Mouse (Mus musculus) CH12.LX (cell line): ENCODE data around the gene Pdcd1lg2. TPM values are rescaled to one million over a fixed set of nuclear protein-coding genes. Genes with fewer than 3 reads are reported as not detected.

Experiments
- DNase-seq: peaks from one replicate; pipeline ENCODE4 v3.0.0-alpha.2; 2013; ENCODE audit errors: extremely low read depth
- H3K27ac ChIP-seq: 2 replicates; pipeline ENCODE4 v1.5.1; 2012; ENCODE audit warnings: low read depth, mild to moderate bottlenecking, control low read depth, moderate library complexity; ENCODE audit not compliant: insufficient read depth
- H3K27me3 ChIP-seq: replicated peaks from 2 replicates; pipeline ENCODE3; 2012; ENCODE audit warnings: inconsistent platforms
- H3K36me3 ChIP-seq, 2 experiments: replicated peaks in 1 of 2; 2 replicates each; pipeline versions ENCODE3 to v1.6.1; 2012; ENCODE audit warnings: inconsistent platforms in 1 of 2, low read length in 1 of 2, mild to moderate bottlenecking in 1 of 2, mixed read lengths in 1 of 2, moderate library complexity in 1 of 2; ENCODE audit not compliant: control insufficient read depth in 1 of 2, insufficient read depth in 1 of 2
- H3K4me1 ChIP-seq, 2 experiments: 2 replicates each; pipeline ENCODE4 v1.6.1; 2012; ENCODE audit warnings: inconsistent platforms in 1 of 2, moderate library complexity in 1 of 2; ENCODE audit not compliant: insufficient read depth in 2 of 2, control insufficient read depth in 1 of 2
- H3K4me2 ChIP-seq: 2 replicates; pipeline ENCODE4 v1.6.1; 2012; ENCODE audit warnings: low read depth, mild to moderate bottlenecking, control low read depth; ENCODE audit not compliant: poor library complexity, insufficient read depth, severe bottlenecking
- H3K4me3 ChIP-seq, 3 experiments: fragments of 150-350 bp in 1 of 3; sonication (generic) in 1 of 3; replicated peaks in 1 of 3; 2 replicates each; pipeline versions ENCODE3 to v1.5.1; 2011 to 2012; ENCODE audit warnings: low read depth in 2 of 3, low read length in 2 of 3, mild to moderate bottlenecking in 2 of 3, moderate library complexity in 2 of 3, control low read depth in 1 of 3, improper control_type of control experiment in 1 of 3, inconsistent platforms in 1 of 3, mixed read lengths in 1 of 3; ENCODE audit not compliant: poor library complexity in 1 of 3
- H3K79me2 ChIP-seq: replicated peaks from 2 replicates; pipeline ENCODE4 v1.6.1; 2012; ENCODE audit warnings: mild to moderate bottlenecking, moderate library complexity; ENCODE audit not compliant: control insufficient read depth, poor library complexity, insufficient read depth, severe bottlenecking; ENCODE audit errors: extremely low read depth
- H3K9ac ChIP-seq: 2 replicates; pipeline ENCODE4 v1.6.1; 2012; ENCODE audit warnings: low read depth, mild to moderate bottlenecking, control low read depth, moderate library complexity; ENCODE audit not compliant: insufficient read depth
- H3K9me3 ChIP-seq: replicated peaks from 2 replicates; pipeline ENCODE3; 2012; ENCODE audit warnings: low read length, inconsistent platforms, mixed read lengths
- BHLHE40 ChIP-seq: IDR thresholded peaks from 2 replicates; pipeline ENCODE4 v1.6.1; 2011; ENCODE audit warnings: mild to moderate bottlenecking, low read depth, low read length, improper control_type of control experiment
- CTCF ChIP-seq, 2 experiments: IDR thresholded peaks in 1 of 2; conservative IDR thresholded peaks in 1 of 2; 2 replicates each; pipeline ENCODE4 v1.5.1; 2011 to 2012; ENCODE audit warnings: low read depth in 2 of 2, low read length in 2 of 2, improper control_type of control experiment in 1 of 2, inconsistent platforms in 1 of 2, mild to moderate bottlenecking in 1 of 2, moderate library complexity in 1 of 2
- E2F4 ChIP-seq: IDR thresholded peaks from 2 replicates; pipeline ENCODE4 v1.6.1; 2011; ENCODE audit warnings: low read depth, low read length, improper control_type of control experiment; ENCODE audit not compliant: insufficient replicate concordance
- ELF1 ChIP-seq: IDR thresholded peaks from 2 replicates; pipeline ENCODE4 v1.6.1; 2014; ENCODE audit warnings: low read depth, mild to moderate bottlenecking, inconsistent platforms, low read length, improper control_type of control experiment
- IRF4 ChIP-seq: IDR thresholded peaks from 2 replicates; pipeline ENCODE4 v1.6.1; 2014; ENCODE audit warnings: low read depth, mild to moderate bottlenecking, inconsistent platforms, low read length, improper control_type of control experiment
- JUN ChIP-seq: IDR thresholded peaks from 2 replicates; pipeline ENCODE4 v1.6.1; 2011; ENCODE audit warnings: low read depth, mild to moderate bottlenecking, low read length, improper control_type of control experiment, moderate library complexity; ENCODE audit not compliant: insufficient read depth
- JUND ChIP-seq: conservative IDR thresholded peaks from 2 replicates; pipeline ENCODE4 v1.6.1; 2011; ENCODE audit warnings: low read depth, low read length, improper control_type of control experiment
- MAFK ChIP-seq: IDR thresholded peaks from 2 replicates; pipeline ENCODE4 v1.6.1; 2011; ENCODE audit warnings: low read length, improper control_type of control experiment; ENCODE audit not compliant: insufficient replicate concordance
- MAZ ChIP-seq: IDR thresholded peaks from 2 replicates; pipeline ENCODE4 v1.6.1; 2012; ENCODE audit warnings: low read depth, mild to moderate bottlenecking, inconsistent platforms, low read length, improper control_type of control experiment, moderate library complexity
- MYC ChIP-seq: IDR thresholded peaks from 2 replicates; pipeline ENCODE4 v1.6.1; 2011; ENCODE audit warnings: low read depth, mild to moderate bottlenecking, improper control_type of control experiment, low read length
- NELFE ChIP-seq: IDR thresholded peaks from 2 replicates; pipeline ENCODE4 v1.6.1; 2011; ENCODE audit warnings: low read depth, low read length, improper control_type of control experiment
- NRF1 ChIP-seq: IDR thresholded peaks from 2 replicates; pipeline ENCODE4 v1.6.1; 2014; ENCODE audit warnings: low read depth, mild to moderate bottlenecking, inconsistent platforms, low read length, improper control_type of control experiment, moderate library complexity
- PAX5 ChIP-seq: IDR thresholded peaks from 2 replicates; pipeline ENCODE4 v1.6.1; 2012; ENCODE audit warnings: low read length, inconsistent platforms, mixed read lengths
- RAD21 ChIP-seq: IDR thresholded peaks from 2 replicates; pipeline ENCODE4 v1.6.1; 2011; ENCODE audit warnings: low read depth, mild to moderate bottlenecking, low read length, improper control_type of control experiment, moderate library complexity
- RCOR1 ChIP-seq: conservative IDR thresholded peaks from 2 replicates; pipeline ENCODE4 v1.6.1; 2012; ENCODE audit warnings: low read depth, mild to moderate bottlenecking, inconsistent platforms, low read length, improper control_type of control experiment
- SMC3 ChIP-seq: IDR thresholded peaks from 2 replicates; pipeline ENCODE4 v1.6.1; 2011; ENCODE audit warnings: low read depth, low read length, improper control_type of control experiment
- TCF12 ChIP-seq: IDR thresholded peaks from 2 replicates; pipeline ENCODE4 v1.6.1; 2014; ENCODE audit warnings: low read depth, mild to moderate bottlenecking, inconsistent platforms, low read length, improper control_type of control experiment
- dilution Hi-C: fragments of 300-500 bp; cut with MboI; formaldehyde crosslinking; loops from 2 replicates; pipeline ENCODE4 v1.14.3; 2020; ENCODE audit warnings: low sequenced_read_pairs; ENCODE audit not compliant: extremely low pct_unique_long_range_greater_than_20kb, extremely low pct_ligation_motif_present
- in situ Hi-C: fragments of 300-500 bp; cut with MboI; formaldehyde crosslinking; loops from 3 replicates; pipeline ENCODE4 v1.14.3; 2019; ENCODE audit warnings: low sequenced_read_pairs, low pct_ligation_motif_present, low pct_unique_long_range_greater_than_20kb, mixed read lengths
- polyA plus RNA-seq: library from polyadenylated mRNA; unstranded; fragments of >175 nt; gene quantifications from 2 replicates; pipeline ENCODE4 v1.2.1, GENCODE M21; 2012; ENCODE audit warnings: low read depth; ENCODE audit not compliant: insufficient read length
- total RNA-seq, 2 experiments: library from RNA; depleted of rRNA; stranded (reverse); fragments of 300-350 nt in 1 of 2; fragments of >200 nt in 1 of 2; gene quantifications; 2 replicates each; pipeline ENCODE4 v1.2.3; 2012 to 2014

The Pdcd1lg2 gene
- total and polyA plus RNA-seq, 3 experiments = 1.4 to 5.5 (median 1.7) TPM

DNA sequence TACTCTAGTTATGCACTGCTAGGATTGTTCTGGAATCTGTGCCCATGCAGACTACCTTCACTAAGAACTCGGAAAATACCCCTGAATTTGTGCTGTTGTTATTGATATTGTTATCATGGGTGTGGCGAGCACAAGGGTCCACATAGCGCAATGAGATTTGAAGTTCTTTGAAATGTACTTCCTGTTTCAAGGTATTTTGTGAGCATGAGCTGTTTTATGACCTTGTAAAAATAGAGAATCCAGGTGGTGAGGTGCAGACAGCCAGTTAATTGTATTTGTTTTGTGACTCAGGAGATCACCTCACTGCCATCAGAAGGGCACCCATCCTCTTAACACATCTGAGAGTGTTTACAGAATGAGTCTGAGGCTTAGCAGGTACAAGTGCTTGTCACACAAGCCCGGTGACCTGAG is 64.5 kb downstream of the Pdcd1lg2 start:
- Histone ChIP-seq H3K4me2 (no peak overlapping the region), H3K27ac (no peak overlapping the region), H3K4me1 (peaks cover 6 to 64% of the 10 kb centered on the region in 2 experiments), H3K9me3 (no peaks in the 10 kb centered on the region), H3K79me2 (no peaks in the 10 kb centered on the region), H3K4me3 (no peak overlapping the region), H3K9ac (no peak overlapping the region), H3K27me3 (no peaks in the 10 kb centered on the region), H3K36me3 (peaks cover 0 to 11% of the 10 kb centered on the region in 2 experiments)
- in situ Hi-C loops = no loop called here
- no peak for TF ChIP-seq IRF4
- no peak for TF ChIP-seq MAZ
- no peak for TF ChIP-seq RCOR1
- TF ChIP-seq PAX5 = no peak
- TF ChIP-seq RAD21 = no peak
- TF ChIP-seq NELFE = no peak
- TF ChIP-seq JUND = no peak
- TF ChIP-seq ELF1 = no peak
- no peak for TF ChIP-seq TCF12
- TF ChIP-seq JUN = no peak
- TF ChIP-seq E2F4 = no peak
- TF ChIP-seq BHLHE40 = no peak
- no peak for TF ChIP-seq CTCF (conservative IDR thresholded peaks at IDR 0.05 in 1 of 2, IDR thresholded peaks at IDR 0.05 in 1 of 2; ENCODE audit: low read depth in 2 of 2, low read length in 2 of 2)
- no peak for TF ChIP-seq MYC
- no peak for TF ChIP-seq NRF1
- no peak for DNase-seq
- dilution Hi-C loops = no loop called here

DNA sequence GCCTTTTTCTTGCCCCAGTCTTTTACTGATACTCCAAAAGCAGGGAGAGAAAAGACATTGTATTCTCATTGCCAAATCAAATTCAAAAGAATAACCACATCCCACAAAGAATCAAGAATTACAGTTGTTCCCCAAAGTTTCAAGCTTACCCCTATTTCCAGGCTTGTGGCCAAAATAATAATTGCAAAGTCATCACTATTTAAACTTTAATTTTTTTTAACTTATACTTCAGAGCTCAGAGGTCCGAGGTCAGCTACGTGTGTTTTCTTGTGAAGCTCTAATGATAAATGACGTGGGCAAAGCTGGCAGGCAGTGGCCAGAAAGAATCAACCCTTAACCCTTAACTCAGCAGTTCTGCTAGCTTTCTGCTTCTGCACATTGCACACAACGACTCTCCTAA is 67.9 kb downstream of the Pdcd1lg2 start:
- no peaks in the 10 kb centered on the region for H3K79me2 ChIP-seq
- H3K4me3 ChIP-seq = no peak overlapping the region
- H3K27ac ChIP-seq = no peak overlapping the region
- TF ChIP-seq MAFK (0 out of 2 replicates have a peak, but pooled peaks have one; percentile 58), BHLHE40 (no peak), SMC3 (no peak)
- no peak overlapping the region for H3K9ac ChIP-seq
- no peak for DNase-seq
- dilution Hi-C loops (no loop called here), in situ Hi-C loops (no loop called here)
- no peaks in the 10 kb centered on the region for H3K36me3 ChIP-seq
- peaks cover 20 to 84% of the 10 kb centered on the region in 2 experiments for H3K4me1 ChIP-seq
- H3K9me3 ChIP-seq = no peaks in the 10 kb centered on the region
- H3K4me2 ChIP-seq = no peak overlapping the region
- no peaks in the 10 kb centered on the region for H3K27me3 ChIP-seq
